Mouse (Mus musculus) stomach, embryonic 16.5 days (tissue): ENCODE results near the gene Itm2b. TPM values are rescaled to one million over a fixed set of nuclear protein-coding genes. Genes with fewer than 3 reads are reported as not detected.

Experiments used
- ATAC-seq: fragments of 200-750 bp; cut with Nextera tagmentation; 2 replicates; pipeline ENCODE4 v1.8.0; 2017; ENCODE audit warnings: moderate number of reproducible peaks, moderate TSS enrichment; ENCODE audit not compliant: insufficient read depth, low FRiP score
- H3K27ac ChIP-seq: fragments of 300-500 bp; sonication (generic); 2 replicates; pipeline ENCODE4 v1.5.1; 2014; ENCODE audit warnings: low read length
- H3K27me3 ChIP-seq: fragments of 300-500 bp; sonication (generic); 2 replicates; pipeline ENCODE4 v1.6.1; 2014; ENCODE audit warnings: low read length, control low read depth, mixed read lengths; ENCODE audit not compliant: control insufficient read depth, insufficient read depth
- H3K36me3 ChIP-seq: fragments of 300-500 bp; sonication (generic); 2 replicates; pipeline ENCODE4 v1.6.1; 2014; ENCODE audit warnings: low read length; ENCODE audit not compliant: control insufficient read depth, insufficient read depth
- H3K4me1 ChIP-seq: fragments of 300-500 bp; sonication (generic); 2 replicates; pipeline ENCODE4 v1.6.1; 2014; ENCODE audit warnings: low read length, control low read depth, mixed read lengths; ENCODE audit not compliant: control insufficient read depth, insufficient read depth
- H3K4me2 ChIP-seq: fragments of 300-500 bp; sonication (generic); 2 replicates; pipeline ENCODE4 v1.6.1; 2014; ENCODE audit warnings: low read depth, low read length, mixed read lengths
- H3K4me3 ChIP-seq: fragments of 300-500 bp; sonication (generic); replicated peaks from 2 replicates; pipeline ENCODE4 v1.5.1; 2014; ENCODE audit warnings: mild to moderate bottlenecking, low read length
- H3K9ac ChIP-seq: fragments of 300-500 bp; sonication (generic); 2 replicates; pipeline ENCODE4 v1.6.1; 2014; ENCODE audit warnings: low read length
- H3K9me3 ChIP-seq: fragments of 300-500 bp; sonication (generic); replicated peaks from 2 replicates; pipeline ENCODE4 v1.6.1; 2016; ENCODE audit warnings: low read length, control low read depth; ENCODE audit not compliant: control insufficient read depth
- WGBS: fragments of 180-500 bp; shearing (Covaris S2); extraction: QIAGEN DNeasy Blood & Tissue Kit; methylation state at CpG from one replicate; pipeline ENCODE4 v1.1.7; 2014; 5-methylcytosine and 5-hydroxymethylcytosine counted together
- polyA plus RNA-seq: library from polyadenylated mRNA; unstranded; fragments of >200 nt; fragmentation: Nextera tagmentation; extraction: Ambion mirVana; gene quantifications from 2 replicates; pipeline ENCODE4 v1.2.1, GENCODE M21; 2015

Itm2b gene
- polyA plus RNA-seq, 1 experiment from 2014 or later = 1,005 TPM

DNA sequence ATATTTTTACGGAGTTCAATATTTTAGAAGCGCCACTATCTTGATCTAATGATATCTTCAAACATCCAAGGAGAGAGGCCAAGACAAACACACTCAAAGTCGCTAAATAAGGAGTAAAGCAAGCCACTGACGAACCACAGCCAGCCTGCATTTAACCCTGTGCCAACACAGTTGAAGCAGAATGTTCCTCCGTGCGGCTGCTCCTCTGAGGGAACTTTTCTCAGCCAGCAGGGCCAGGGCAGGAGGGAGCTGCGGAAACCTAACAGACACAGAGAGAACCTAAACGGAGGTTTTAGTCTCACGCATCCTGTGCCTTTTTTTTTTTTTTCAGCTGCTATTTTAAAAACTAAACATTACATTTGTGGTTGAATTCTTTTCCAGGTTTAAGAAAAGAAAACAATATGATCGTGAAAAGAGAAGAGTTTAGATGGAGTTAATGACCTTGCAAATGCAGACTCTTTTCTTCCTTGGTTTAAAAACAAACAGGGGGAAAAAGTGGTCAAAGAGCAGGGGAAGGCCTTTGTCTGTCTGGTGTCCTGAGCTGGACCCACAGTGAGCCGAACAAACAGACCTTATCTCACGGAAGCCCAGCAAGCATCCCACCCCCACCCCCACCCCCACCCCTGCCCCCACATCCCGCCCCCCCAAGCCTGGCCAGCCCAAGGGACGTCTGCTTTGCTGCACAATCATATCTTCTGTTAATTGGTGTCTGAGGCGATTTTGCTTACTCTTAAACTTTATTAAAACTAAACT lies 15.0 kb upstream of the Itm2b start:
- Histone ChIP-seq H3K4me2 (no peak overlapping the region), H3K9me3 (no peaks in the 10 kb centered on the region), H3K4me3 (no peak overlapping the region), H3K27ac (no peak overlapping the region), H3K4me1 (peaks cover 13% of the 10 kb centered on the region), H3K27me3 (no peaks in the 10 kb centered on the region), H3K36me3 (no peaks in the 10 kb centered on the region), H3K9ac (no peak overlapping the region)
- ATAC-seq = no peak
- 22% methylated on average over 15 of the region's 15 CpGs for WGBS

DNA sequence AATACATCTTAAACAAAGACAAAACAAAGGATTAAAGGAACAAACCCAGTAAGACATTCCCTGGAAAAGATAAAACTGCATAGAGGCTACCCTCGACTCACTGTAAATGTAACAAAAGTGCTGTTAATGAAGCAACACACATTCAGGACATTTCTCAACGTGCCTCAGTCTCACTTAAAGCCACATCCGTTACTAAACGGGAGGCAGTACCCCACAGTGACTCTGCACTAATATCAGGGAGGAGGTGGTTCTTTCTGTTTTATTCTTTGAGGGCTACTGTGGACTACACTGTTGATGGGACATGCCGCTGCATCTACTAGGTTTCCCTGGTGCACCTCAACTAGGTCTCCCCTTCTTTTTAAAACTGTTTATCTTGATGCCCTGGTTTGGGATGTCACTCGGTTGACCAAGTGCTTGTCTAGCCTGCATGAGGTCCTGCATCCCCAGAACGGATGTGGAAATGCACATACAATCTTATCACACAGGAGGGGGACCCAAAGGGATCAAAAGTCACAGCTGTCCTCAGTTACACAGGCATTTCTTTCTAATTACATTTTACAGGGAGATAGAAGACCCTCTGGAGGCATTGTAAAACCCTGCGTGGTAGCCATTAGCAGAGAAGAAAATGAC lies 13.4 kb upstream of the Itm2b start:
- Histone ChIP-seq H3K4me1 (peaks cover 13% of the 10 kb centered on the region), H3K36me3 (no peaks in the 10 kb centered on the region), H3K27me3 (no peaks in the 10 kb centered on the region), H3K9me3 (no peaks in the 10 kb centered on the region), H3K4me3 (no peak overlapping the region), H3K9ac (no peak overlapping the region), H3K4me2 (no peak overlapping the region), H3K27ac (peak overlapping the region; percentile 27; the same call in 1 of the 2 replicates)
- WGBS = 59% methylated on average over 8 of the region's 8 CpGs
- no peak for ATAC-seq

DNA sequence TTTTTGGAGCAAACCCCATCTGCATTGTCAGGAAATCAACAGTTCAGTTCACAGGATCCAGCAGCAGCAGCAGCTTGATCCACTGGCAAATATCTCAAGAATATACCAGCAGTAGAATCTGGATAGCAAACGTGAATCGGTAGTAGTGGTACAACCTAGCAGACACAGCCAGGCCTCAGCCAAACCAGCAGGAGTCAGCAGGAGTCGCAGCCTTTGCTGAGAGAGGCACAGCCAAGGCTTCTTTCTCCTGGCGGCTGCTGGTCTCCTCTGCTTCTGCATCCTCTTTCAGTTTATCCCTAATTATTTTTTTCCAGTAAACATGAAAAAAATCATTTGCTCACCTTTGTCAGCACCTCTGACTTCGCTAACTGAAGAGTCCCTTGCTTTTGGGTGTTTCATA lies 10.7 kb upstream of the Itm2b start:
- H3K4me1 ChIP-seq = peaks cover 10% of the 10 kb centered on the region
- 69% methylated on average over 5 of the region's 5 CpGs for WGBS
- peak overlapping the region; percentile 17; the same call in 1 of the 2 replicates for H3K27ac ChIP-seq
- no peaks in the 10 kb centered on the region for H3K9me3 ChIP-seq
- H3K36me3 ChIP-seq = no peaks in the 10 kb centered on the region
- H3K9ac ChIP-seq = no peak overlapping the region
- ATAC-seq = no peak
- H3K4me2 ChIP-seq = no peak overlapping the region
- no peaks in the 10 kb centered on the region for H3K27me3 ChIP-seq
- no peak overlapping the region for H3K4me3 ChIP-seq

DNA sequence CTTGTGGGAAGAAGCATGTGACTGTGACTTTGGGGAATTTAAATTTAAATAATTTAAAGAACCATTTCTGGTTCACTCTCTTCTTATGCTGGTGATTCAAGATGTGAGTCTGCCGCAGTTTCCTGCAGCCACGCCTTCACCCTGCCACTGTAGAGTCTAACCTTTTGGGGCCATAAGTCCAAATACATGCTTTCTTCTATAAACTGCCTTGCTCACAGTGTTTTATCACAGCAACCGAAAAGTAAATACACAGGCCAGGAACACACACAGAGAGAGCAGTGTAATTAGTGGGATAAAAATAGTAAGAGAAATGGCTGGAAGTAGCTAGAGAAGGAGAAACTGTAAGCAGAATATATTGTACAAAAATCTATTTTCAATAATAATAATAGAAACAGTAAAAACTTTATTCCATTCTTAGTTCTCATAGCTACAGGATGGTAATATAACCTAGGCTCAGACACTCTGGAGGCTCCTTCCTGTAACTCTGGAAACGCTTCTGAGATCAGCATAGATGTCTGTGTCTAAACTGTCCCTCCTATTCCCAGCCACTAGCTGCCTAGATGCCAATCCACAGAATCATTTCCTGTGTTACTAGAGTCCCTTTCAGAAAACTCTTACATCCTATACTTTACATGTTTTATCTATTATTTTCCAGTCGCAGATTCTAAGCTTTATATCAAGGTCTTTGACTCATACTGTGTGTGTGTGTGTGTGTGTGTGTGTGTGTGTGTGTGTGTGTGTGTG lies 9.3 kb upstream of the Itm2b start:
- Histone ChIP-seq H3K4me3 (no peak overlapping the region), H3K27ac (peak overlapping the region; percentile 17), H3K9me3 (no peaks in the 10 kb centered on the region), H3K36me3 (no peaks in the 10 kb centered on the region), H3K9ac (no peak overlapping the region), H3K27me3 (no peaks in the 10 kb centered on the region), H3K4me1 (peaks cover 13% of the 10 kb centered on the region), H3K4me2 (no peak overlapping the region)
- ATAC-seq = peak; percentile 83
- WGBS = 41% methylated on average over 5 of the region's 5 CpGs

DNA sequence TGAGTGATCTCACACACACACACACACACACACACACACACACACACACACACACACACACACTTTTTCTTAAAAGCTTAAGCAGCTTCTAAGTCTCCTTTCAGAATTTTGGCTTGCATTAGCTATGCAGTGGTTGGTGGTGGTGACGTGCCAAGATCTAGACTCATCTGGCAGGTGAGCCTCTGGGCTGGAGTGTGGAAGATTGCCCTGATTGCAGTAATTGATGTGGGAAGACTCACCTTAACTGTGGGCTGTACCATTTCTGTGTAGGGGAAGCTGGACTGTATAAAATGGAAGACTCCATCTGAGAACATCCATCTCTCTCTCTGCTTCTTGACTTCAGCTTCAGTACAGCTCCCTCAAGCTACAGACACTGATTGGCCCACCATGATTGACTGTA lies 6.4 kb upstream of the Itm2b start:
- Histone ChIP-seq H3K4me1 (peaks cover 20% of the 10 kb centered on the region), H3K36me3 (no peaks in the 10 kb centered on the region), H3K4me3 (no peak overlapping the region), H3K9me3 (no peaks in the 10 kb centered on the region), H3K4me2 (no peak overlapping the region), H3K27me3 (no peaks in the 10 kb centered on the region), H3K27ac (no peak overlapping the region), H3K9ac (no peak overlapping the region)
- 85% methylated on average over 1 of the region's 1 CpGs for WGBS
- no peak for ATAC-seq

DNA sequence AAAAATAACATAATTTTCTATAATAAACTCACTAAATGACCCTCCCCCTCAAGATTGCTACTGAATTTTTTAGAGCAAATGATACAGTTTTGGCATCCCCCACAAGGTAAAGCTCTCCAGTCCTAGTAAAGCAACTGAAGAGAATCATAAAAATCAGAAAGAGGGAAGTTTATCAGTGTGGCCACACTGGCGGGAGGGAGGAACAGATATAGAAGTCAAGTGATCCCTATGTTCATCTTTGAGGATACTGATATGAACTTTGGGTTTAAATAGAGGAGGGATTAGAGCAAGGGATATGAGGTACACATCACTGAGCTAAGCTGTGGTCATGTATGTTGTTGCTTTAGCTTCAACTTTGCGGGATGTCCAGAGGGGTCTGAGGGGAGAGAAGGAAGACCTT lies 5.1 kb upstream of the Itm2b start:
- no peak overlapping the region for H3K4me3 ChIP-seq

DNA sequence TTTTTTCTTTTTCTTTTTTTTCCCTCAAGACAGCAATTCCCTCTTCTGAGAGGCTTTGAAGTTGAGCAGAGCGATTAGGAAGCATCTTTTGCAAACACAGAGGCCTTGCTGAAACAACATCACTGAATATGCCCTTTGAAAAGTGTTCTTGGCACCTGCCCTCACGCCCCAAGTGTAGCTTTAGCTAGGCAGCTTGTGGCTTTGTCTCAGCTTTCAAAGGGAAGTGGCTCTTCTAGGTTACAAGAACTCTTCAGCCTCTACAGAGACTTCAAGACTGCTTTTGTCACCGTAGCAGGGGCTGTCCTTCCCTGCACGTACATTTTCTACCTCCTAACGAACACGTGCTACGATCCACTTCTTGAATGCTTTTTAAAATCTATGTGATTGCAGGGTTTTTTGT lies 4.0 kb upstream of the Itm2b start:
- Histone ChIP-seq H3K4me2 (no peak overlapping the region), H3K4me3 (no peak overlapping the region), H3K4me1 (peaks cover 21% of the 10 kb centered on the region), H3K36me3 (no peaks in the 10 kb centered on the region), H3K27me3 (no peaks in the 10 kb centered on the region), H3K27ac (peak overlapping the region; percentile 89), H3K9ac (peak overlapping the region; percentile 34; the same call in 1 of the 2 replicates), H3K9me3 (no peaks in the 10 kb centered on the region)
- ATAC-seq = no peak
- 49% methylated on average over 7 of the region's 7 CpGs for WGBS

More for the DNA sequence above, 5.1 kb upstream of the Itm2b start:
- H3K36me3 ChIP-seq = no peaks in the 10 kb centered on the region
- 84% methylated on average over 2 of the region's 2 CpGs for WGBS
- no peak overlapping the region for H3K27ac ChIP-seq
- no peaks in the 10 kb centered on the region for H3K9me3 ChIP-seq
- no peak overlapping the region for H3K9ac ChIP-seq
- no peak for ATAC-seq
- H3K4me1 ChIP-seq = peaks cover 21% of the 10 kb centered on the region
- H3K4me2 ChIP-seq = no peak overlapping the region
- H3K27me3 ChIP-seq = no peaks in the 10 kb centered on the region

DNA sequence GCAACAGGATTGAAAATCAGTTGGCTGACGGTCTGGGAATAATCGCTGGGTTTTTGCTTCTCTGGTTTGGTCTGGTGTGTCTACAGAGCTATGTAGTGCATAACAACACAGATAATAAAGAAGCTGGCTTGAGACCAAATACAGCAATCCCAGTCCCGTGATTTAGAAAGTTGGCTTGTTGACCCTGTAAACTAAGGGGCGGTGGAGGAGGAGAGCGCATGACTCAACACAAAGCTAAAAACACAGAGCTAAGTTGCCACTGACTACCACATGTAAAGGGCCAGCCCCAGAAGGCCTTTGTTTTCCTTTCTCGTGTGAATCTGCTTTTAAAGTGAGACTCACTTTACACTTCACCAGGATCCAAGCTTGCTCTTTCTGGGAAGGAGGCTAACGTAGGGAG lies 3.5 kb upstream of the Itm2b start:
- no peak for ATAC-seq
- Histone ChIP-seq H3K27me3 (no peaks in the 10 kb centered on the region), H3K4me1 (peaks cover 21% of the 10 kb centered on the region), H3K36me3 (no peaks in the 10 kb centered on the region), H3K27ac (peak overlapping the region; percentile 89), H3K9me3 (no peaks in the 10 kb centered on the region), H3K4me2 (0 out of 2 replicates have a peak overlapping the region, but pooled peaks have one; percentile 27), H3K4me3 (no peak overlapping the region), H3K9ac (peak overlapping the region; percentile 34)
- 37% methylated on average over 7 of the region's 7 CpGs for WGBS

DNA sequence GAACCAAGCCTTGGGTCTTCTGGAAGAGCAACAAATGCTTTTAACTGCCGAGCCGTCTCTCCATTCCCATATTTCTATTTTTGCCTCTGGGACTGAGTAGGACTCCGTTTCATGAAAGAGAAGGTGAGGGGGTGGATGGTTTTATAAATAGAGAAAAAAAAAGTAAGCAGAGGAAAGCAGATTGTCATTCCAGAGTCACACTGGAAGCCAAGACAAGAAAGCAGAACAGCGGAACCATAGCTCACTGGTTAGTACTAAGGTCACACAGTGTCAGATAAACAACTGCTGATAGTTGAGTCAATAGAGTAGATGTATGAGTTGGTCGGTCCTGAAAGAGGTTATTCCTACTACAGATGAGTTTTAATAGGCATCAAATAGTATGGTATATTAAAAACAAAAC lies 1.4 kb upstream of the Itm2b start:
- Histone ChIP-seq H3K9ac (no peak overlapping the region), H3K9me3 (no peaks in the 10 kb centered on the region), H3K4me1 (peaks cover 25% of the 10 kb centered on the region), H3K27ac (peak overlapping the region; percentile 99), H3K4me2 (no peak overlapping the region), H3K27me3 (no peaks in the 10 kb centered on the region), H3K4me3 (no peak overlapping the region), H3K36me3 (no peaks in the 10 kb centered on the region)
- no peak for ATAC-seq
- 62% methylated on average over 5 of the region's 5 CpGs for WGBS
